Mouse (Mus musculus) spleen, postnatal 4 days (tissue): ENCODE results near the gene Klf11.
"Not testable (repeated sequence)": the region's sequence is repeated elsewhere in the genome, so short reads cannot be mapped to it uniquely, and the experiment has no call there.

Experiments
- DNase-seq, 2 experiments: peaks; one replicate each; pipeline ENCODE4 v3.0.0; 2022; ENCODE audit warnings: low spot score in 2 of 2

Klf11 gene

DNA sequence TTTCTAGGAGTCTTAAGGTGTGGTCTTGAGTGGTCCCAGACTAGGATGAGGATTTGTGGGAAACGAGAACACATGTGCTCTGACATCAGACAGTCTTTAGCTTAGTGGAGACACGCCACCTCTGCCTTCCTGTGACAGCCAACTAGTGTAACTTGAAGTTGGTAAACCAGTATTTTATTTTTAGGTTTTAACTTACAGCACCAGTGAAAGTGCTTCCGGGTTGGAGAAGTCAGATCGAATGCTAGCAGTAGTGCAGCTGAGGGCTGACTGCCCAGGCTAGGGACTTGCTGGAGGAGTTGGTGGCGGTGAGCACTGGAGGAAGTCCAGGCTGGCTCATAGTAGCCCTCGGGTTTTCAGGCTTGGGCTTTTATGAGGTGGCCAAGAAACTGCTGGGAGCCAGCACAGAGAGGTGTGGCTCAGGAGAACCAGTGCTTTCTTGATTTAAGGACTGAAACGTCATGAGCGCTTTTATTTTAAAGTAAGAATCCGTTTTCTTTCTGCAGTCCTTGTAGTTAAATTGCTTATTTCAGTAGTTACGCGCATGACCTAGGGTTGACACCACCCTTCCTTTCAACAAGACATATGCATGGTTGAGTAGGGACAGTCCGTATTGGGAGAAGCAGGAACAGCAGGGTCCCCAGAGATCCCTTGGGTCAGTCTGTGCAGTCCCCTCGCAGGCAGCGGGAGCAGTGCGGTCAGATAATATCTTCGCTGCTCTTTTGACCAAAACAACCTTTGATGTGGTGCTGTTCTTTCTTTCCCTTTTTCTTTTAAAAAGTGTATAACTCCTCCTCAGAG is 3.2 kb downstream of the Klf11 start:
- no peak for DNase-seq

DNA sequence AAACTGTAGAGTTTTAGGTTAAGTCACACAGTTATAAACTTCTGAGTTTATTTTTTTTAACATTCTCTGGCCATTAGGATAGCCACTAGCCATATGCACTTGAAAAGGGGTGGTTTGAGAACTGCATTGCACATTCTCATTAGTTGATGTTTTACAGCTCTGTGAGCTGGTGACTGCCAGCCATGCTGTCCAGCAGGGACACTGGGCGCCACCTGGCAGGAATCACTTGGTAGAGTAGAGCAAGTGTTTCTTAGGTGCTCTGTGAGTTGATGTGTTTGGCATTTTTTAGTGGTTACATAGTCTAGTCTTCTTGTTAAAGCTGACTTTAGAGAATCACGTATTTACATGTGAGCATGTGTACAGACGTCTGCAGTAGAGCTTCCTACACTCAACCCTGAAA is 5.4 kb downstream of the Klf11 start:
- DNase-seq = no peak

DNA sequence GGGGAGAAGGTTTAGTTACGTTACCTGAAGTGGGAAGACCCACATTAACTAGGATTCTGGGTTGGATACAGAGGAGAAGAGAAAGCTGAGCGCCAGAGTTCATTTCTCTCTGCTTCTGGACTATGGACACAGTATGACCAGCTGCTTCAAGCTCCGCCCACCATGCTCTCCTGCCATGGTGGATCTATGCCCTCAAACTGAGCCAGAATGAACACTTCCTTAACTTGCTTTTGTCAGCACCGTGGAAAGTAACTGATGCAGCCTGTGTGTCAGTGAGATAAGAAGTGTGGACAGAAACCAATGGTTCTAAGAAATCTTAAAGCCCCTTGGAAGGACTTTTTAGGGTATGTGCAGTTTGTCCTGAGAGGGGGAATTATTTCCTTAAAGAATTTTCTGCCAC is 7.9 kb downstream of the Klf11 start:
- no peak for DNase-seq

DNA sequence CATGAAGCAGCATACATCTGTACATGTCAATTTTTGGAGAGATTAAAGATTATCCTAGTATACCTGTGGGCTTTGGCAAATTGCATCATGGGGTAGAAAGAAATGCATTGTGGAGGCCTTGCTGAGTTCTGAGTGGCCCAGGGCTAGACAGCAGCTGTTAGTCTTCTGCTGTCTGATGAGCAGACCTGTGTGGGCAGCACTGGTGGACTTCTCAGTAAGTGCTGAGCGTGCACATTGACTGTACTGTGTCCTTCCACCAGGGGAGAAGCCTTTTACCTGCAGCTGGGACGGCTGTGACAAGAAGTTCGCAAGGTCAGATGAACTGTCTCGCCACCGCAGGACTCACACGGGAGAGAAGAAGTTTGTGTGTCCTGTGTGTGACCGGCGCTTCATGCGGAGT is 8.8 kb downstream of the Klf11 start:
- no peak for DNase-seq

DNA sequence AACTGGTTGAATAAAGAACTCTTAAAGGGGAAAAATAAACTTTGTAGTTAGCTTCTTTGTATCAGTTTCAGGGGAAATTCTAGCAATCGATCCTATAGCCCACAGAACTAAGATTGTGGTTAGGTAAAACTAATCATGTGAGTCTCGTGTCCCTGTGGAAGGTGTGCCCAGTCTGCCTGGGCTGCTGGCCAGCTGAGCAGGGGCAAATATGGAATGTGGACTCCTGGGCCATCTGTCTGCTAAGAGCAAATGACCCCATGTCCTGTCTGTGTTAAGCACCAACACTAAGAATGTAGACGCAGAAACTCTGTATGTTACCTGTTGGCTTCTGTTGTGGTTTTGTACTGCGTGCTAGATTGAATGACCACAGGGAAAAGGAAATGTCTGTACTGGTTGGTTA is 10.0 kb downstream of the Klf11 start:
- DNase-seq = no peak

DNA sequence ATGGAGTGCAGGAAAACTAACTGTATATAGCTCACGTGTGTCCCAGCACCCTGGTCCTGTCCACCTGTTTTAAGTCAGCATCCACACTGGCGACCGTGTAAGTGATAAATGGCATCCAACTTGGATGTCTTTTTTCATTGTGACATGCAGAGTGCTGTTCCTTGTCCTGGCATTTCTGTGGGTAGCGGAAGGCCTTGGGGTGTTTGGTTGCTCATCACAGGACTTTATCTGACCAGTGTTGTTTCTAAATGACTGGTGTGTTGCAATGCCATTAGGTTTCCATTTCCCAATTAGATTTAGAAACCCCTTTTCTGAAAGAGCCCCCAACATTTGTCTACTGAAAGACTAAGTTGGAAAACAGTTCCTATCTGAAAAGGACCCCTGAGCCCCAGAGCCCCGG is 11.1 kb downstream of the Klf11 start:
- no peak for DNase-seq

DNA sequence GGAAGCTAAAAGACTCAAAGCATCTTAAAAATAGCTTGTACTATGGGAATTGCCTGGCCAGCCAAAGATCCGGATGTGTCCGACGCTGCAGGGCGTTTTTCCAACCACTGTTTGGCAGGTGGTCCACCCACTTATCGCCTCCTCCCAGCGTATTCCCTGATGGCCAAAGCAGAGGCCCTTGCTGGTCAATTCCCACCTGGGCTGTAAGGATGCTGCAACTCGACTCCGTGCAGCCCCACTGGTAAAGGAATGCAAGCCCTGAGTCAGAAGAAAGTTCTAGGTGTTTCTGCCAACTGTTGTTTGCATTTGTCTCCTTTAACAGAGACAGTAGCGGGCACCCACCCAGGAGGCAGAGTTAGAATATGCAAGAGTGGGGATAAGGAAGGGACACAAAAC is 29.0 kb downstream of the Klf11 start:
- DNase-seq = no peak

DNA sequence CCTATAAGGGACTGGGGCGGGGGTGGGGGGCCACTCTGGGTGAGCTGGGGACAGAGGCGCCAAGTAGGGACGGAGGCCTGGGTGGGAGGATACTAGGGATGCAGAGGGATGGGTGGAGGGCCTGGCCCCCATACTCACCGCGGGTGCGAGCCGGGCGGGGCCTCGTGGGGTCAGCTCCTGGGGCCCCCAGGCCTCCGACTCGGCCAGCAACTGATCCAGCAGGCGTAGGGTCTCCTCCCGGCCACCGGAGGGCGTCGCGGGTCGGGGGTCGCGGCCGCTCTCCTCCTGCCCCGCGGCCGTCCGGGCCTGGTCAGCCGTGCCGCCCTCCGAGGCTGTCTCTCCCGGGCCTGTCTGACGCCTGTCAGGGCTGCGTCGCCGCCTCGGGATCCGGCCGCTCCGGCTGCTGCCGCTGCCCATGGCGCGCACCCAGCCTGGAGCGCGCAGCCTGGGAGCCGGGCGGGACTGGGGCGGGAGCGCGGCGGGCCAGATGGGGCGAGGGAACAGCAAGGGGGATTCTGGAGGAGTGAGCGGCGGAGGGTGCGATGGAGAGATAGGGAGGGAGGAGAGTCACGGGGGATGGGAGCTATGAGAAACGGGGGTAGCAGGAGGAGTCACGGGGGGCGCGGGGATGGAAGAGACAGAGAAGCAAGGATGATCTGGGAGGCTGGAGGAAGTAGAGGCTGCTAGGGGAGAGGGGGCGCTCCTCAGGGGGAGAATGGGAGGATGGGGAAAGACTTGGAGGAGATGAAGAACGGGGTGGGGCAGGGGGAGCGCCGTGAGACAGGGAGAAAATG is 29.6 kb downstream of the Klf11 start:
- no peak for DNase-seq

DNA sequence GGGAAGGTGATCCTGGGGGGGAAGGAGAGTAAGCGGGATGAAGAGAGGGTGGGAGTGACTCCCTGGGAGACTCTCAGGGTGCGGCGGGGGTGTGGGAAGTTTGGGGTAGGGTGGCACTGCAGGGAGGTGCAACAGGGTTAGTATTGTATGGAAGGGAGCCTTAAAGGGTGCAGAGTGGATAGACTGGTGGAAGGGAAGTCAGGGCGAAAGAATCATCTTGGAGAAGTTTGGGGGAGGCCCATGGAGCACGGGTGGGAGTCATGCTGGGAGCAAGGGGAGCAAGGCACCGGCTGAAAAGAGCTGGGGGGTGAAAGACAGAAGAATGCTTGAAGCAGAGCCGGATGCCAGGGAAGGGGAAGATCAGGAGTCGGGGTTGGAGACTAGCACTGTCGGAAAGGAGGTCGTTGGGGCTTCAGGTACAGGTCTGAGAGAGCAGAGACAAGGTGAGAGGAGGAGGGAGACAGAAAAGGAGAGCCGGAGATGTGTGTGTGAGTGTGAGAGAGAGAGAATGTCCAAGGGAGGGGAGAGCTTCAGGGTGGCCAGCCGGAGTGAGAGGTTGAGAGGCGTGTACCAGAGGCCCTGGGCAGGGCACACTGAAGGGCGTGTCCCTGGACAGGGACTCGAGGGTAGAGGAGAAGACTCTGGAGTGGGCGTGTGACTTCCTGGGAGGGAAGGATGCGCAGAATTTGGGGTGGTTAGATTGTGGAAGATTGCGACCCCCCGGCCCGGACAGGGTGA is 30.4 kb downstream of the Klf11 start, which contains the start of gene Cys1:
Gene Cys1 (minus strand): TSS at position 528 of the 738 bp plus-strand sequence.
- DNase-seq = no peak

DNA sequence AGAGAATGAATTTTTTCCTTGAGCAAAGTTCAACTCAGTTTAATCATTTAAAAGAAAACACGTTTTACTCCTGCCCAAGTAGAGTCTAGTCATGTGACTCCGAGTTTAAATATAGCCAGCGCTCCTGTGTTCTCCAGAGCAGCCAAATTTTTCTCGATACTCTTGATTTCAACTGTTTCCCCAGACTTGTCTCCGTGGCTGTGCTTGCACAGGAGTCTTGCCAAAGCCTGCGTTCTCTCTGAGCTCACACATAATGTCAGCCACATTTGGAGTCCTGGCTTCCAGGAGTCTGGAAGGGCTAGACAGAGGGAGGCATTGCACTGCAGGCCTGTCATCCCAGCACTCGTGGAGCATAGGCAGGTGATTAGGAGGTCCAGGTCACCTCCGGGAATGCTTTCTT is 31.5 kb downstream of the Klf11 start:
- DNase-seq = no peak

DNA sequence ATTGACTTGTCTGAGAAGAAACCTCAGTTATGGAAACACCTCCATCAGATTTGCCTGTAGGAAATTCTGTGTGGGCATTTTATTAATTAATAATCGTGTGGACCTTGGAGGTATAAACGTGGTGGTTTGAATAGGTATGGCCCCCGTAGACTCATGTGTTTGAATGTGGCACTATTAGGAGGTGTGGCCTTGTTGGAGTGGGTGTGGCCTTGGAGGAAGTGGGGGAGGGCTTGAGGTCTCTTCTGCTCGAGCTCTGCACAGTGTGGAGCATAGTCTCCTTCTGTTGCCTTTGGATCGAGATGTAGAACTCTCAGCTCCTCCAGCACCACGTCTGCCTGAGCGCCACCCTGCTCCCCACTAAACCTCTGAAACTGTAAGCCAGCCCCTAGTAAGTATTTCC is 32.4 kb downstream of the Klf11 start:
- no peak for DNase-seq

DNA sequence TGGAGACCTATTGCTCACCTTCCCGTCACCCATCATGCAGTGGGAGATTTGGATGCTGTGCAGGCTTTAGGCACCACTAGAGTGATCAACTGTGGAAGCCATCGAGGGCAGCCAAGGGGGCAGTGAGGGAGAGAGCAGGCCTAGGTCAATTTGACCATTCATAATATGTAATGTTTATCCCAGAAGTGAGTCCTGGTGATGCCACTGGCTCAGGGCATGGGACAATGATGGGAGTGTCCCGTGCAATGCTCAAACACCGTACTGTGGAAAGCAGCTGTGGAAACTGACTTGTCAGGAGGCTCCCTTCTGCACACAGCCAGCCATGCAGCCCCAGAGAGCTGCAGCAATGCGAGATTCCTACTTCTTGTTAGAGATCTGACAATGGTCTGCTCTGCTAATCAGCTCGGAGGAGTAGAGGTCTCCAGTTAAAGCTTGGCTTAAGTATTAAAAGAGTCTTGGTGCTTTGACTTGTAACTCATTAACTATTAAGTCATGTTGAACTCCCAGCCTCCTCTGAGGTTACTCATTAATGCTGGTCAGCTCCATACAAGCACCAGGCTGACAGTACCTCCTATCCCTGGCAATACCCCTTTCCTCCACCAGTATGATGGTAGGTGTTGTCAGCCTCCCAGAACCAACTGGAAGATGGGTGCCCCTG is 35.1 kb downstream of the Klf11 start:
- DNase-seq = no peak

DNA sequence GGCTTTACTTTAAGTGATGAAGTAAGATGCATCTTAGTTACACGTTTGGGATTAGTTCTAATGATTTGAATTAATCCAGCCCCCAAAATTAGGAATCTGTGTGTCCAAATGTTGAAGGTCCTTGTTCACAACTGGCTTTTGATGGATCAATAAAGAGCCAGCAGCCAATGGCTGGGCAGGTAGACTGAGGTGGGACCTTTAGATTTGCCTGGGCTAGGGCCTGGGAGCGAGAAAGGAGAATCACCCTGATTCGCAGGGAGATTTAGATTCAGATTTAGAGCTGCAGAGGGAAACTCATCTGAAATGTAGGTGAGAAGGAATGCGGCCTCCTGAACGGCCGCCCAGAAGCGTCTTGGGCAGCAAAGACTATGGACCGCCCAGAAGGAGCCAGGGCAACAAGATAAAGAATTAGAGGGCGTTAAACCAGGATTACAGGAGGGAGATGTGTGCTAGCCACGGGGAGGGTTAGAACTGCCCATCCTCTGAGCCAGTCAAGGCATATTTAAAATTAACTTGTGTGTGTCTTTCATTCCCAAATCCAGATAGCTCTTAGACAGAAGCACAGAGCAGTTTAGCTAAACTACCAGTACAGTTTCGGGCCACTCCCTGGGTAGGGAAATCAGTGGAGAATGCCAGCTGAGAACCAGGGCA is 35.7 kb downstream of the Klf11 start:
- DNase-seq = no peak

DNA sequence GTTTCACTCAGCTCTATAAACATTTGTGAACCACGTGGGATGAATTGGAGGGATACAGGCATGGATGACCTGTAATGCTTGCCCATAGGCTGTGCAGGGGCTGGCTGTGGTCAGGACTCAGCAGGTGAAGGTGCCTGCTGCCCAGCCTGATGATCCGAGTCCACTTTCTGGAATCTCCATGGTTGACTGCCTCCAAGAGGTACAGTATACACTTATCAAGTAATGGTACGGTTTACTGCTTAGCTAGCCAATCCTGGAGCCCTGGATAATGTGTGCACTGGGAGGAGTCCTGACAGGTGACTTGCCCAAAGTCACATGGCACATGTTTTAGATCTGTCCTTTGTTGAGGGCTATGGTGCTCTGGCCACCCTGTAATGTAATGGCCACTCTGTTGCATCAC is 39.3 kb downstream of the Klf11 start:
- DNase-seq = no peak

DNA sequence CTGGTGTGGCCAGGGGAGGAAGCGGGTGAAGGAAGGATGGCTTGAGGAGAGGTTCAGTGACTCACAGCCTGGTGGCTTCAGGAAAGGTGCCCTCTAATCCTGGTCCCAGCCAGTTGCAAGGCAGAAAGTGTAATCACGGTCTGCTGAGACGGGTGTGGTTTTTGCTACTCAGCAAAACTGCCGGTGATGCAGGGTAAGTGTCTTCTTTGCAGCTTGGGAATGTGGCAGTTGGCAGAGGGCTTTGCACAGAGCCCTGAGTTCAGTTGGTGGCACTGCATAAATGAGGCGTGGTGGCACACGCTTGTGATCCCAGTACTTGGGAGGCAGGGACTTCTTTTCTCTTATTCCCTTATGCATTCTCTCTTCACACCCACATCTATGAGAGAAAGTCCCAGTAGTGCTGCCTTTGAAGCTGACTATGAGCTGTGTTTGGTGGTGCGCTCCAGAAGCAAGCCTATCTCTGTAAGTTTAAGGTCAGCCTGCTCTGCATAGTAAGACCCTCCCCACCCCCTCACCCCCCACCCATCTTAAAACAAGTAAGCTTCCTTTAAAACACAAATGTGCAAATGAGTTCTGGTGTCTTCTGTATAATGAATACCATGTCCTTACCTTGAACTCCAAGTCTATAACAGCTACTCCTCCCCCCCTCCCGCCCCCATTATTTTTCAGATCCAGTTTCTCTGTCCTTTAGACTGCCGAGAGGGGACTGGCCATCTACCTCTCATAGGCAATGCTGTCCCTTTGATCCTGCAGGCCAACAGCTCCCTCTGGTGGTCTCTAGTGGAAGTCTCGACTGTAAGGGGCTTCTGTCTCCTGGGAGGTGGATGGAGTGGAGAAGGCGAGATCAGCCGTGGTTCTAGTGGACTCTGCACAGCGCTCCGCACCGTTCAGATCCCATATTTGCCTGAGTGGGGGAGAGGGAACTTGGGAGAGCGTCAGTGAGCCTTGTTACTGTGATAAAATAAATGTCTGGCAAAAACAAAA is 45.7 kb downstream of the Klf11 start:
- DNase-seq = peak; percentile 81 to 91

DNA sequence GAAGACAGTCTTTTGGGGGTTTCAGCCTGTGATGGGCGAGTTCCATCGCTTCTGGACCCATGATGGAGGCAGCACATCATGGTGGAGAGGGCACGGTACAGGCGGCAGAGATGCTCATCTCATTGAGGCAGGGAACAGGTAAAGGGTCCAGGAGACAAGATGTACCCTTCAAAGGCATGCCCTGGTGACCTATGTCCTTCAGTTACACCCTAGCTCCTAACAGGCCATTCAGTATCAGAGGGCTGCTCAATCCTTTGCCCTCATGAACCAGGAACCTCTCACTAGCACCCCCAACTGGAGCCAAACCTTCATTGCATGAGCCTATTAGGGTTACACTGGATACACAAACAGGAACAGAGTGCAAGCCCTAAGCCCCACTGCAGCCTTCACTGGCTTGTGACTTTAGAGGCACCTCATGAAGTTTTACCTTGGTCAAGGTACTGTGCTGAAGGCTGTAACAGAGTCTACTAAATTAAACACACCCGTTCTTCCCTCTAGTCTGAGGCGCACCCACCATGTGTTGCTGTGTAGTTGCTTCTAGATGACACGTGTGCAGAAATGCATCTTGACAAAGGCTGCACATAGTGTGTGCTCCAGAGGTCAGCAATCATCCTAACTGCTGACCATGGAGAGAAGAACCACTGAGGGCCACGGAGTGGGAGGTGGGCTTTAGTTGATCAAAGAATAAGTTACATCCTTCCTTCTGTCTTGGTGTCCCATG is 46.6 kb downstream of the Klf11 start:
- DNase-seq = peak; percentile 47 to 70

DNA sequence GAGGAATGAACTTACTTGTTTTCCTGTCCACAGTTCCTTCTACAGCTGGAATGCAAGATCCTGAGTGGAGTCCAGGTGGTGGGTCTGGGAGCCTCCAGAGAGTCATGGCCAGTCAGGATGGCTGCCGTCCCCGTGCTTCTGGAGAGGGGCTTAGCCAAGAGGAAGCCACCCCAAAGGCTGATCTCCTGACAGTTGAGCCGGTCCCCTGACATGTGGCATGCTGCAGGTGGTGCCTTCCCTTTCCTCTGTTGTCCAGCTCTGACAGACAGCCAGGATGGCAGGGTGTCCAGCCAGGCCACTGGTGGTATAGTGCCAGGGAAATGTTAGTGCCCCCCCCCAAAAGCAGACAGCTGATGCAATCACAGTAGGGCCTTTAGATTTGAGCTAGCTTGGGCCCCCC is 47.4 kb downstream of the Klf11 start:
- peak in 1 of 2 experiments; percentile 56 for DNase-seq

DNA sequence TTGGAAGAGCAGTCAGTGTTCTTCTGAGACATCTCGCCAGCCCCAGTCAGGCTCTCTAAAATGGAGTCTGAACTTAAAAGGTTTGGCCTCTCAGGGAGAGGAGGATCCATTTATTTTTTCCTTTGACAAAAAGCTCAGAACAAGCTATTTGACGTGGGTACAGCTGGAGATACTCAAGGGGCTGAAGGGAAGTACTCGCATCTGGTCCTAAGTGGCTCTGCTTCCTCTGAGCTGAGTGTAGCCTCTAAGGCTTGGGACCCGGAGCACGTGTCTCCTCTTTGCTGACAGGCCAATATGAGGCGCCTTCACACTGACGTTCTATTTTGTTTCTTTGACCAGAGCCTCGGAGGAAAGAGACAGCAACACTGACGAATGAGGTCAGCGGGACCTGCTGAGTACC is 48.5 kb downstream of the Klf11 start:
- DNase-seq = no peak

DNA sequence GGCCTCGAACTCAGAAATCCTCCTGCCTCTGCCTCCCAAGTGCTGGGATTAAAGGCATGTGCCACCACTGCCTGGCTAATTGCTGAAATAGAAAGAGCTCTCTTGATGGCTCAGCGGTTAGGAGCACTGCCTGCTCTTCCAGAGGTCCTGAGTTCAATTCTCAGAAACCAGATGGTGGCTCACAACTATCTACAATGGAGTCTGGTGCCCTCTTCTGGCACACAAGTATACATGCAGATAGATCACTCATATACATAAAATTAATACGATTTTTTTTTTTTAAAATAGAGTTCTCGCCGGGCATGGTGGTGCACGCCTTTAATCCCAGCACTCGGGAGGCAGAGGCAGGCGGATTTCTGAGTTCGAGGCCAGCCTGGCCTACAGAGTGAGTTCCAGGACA is 50.5 kb downstream of the Klf11 start:
- DNase-seq = not testable (repeated sequence)

DNA sequence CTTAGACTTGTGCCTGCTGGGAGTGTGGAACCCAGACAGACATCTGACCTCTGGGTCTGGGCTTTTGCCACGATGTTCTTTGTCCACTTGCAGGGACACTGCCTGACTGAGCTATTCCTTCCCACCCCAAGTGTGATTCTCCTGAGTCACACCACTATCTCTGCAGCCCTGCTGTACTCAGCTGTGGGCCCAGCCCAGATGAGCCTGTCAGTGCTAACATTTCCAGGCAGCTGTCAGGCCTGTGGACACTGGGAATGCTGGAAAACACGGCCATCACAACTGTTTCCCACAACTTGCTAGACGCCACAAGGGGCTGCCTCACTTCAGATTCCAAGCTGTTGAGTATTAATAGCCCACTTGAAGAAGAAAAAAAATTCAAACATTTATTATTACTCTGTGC is 51.9 kb downstream of the Klf11 start:
- DNase-seq = peak; percentile 37 to 59
